Mouse (Mus musculus) forebrain, embryonic 15.5 days (tissue): ENCODE data around the gene Ptprr. TPM values are rescaled to one million over a fixed set of nuclear protein-coding genes. Genes with fewer than 3 reads are reported as not detected.

Experiments used
- ATAC-seq: fragments of 200-750 bp; cut with Nextera tagmentation; replicated peaks from 2 replicates; pipeline ENCODE4 v1.8.0; 2017; ENCODE audit warnings: mild to moderate bottlenecking, moderate TSS enrichment, moderate library complexity
- H3K27ac ChIP-seq: fragments of 300-500 bp; sonication (generic); replicated peaks from 2 replicates; pipeline ENCODE4 v1.5.1; 2015; ENCODE audit warnings: mild to moderate bottlenecking, inconsistent platforms
- H3K27me3 ChIP-seq: fragments of 300-500 bp; sonication (generic); 2 replicates; pipeline ENCODE4 v1.6.1; 2015; ENCODE audit warnings: inconsistent platforms
- H3K36me3 ChIP-seq: fragments of 300-500 bp; sonication (generic); 2 replicates; pipeline ENCODE4 v1.6.1; 2015; ENCODE audit warnings: mild to moderate bottlenecking, inconsistent platforms
- H3K4me1 ChIP-seq: fragments of 300-500 bp; sonication (generic); 2 replicates; pipeline ENCODE4 v1.6.1; 2015; ENCODE audit warnings: inconsistent platforms
- H3K4me2 ChIP-seq: fragments of 300-500 bp; sonication (generic); replicated peaks from 2 replicates; pipeline ENCODE4 v1.6.1; 2015; ENCODE audit warnings: mild to moderate bottlenecking, inconsistent platforms
- H3K4me3 ChIP-seq: fragments of 300-500 bp; sonication (generic); 2 replicates; pipeline ENCODE4 v1.5.1; 2015; ENCODE audit warnings: mild to moderate bottlenecking, inconsistent platforms
- H3K9ac ChIP-seq: fragments of 300-500 bp; sonication (generic); replicated peaks from 2 replicates; pipeline ENCODE4 v1.6.1; 2015; ENCODE audit warnings: mild to moderate bottlenecking, inconsistent platforms
- H3K9me3 ChIP-seq: fragments of 300-500 bp; sonication (generic); 2 replicates; pipeline ENCODE4 v1.6.1; 2016; ENCODE audit warnings: inconsistent platforms
- WGBS: fragments of 180-500 bp; shearing (Covaris S2); methylation state at CpG from one replicate; pipeline ENCODE4 v1.1.7; 2015; ENCODE audit warnings: mixed read lengths; 5-methylcytosine and 5-hydroxymethylcytosine counted together
- polyA plus RNA-seq: library from polyadenylated mRNA; unstranded; fragments of >200 nt; fragmentation: Nextera tagmentation; extraction: Ambion mirVana; gene quantifications from 2 replicates; pipeline ENCODE4 v1.2.1, GENCODE M21; 2015

The Ptprr gene
- polyA plus RNA-seq, 1 experiment from 2014 or later = 9.2 TPM

- Histone ChIP-seq H3K9ac (no peak overlapping the region), H3K27me3 (no peaks in the 10 kb centered on the region), H3K27ac (no peak overlapping the region), H3K4me3 (no peak overlapping the region), H3K9me3 (no peaks in the 10 kb centered on the region), H3K4me2 (no peak overlapping the region), H3K4me1 (no peaks in the 10 kb centered on the region), H3K36me3 (no peaks in the 10 kb centered on the region)
- WGBS = 82% methylated on average over 5 of the region's 5 CpGs
- no peak for ATAC-seq
Observed at GRCm38 (mm10) chr10:116078636-116079035, 60.6 kb downstream of the Ptprr start.

GRCm38 (mm10) chr10:116079396-116079795 lies 61.4 kb downstream of the Ptprr start:
- ATAC-seq = no peak
- H3K9ac ChIP-seq = no peak overlapping the region

GRCm38 (mm10) chr10:116080841-116081240 lies 62.8 kb downstream of the Ptprr start:
- H3K36me3 ChIP-seq = no peaks in the 10 kb centered on the region

More at GRCm38 (mm10) chr10:116079396-116079795, 61.4 kb downstream of the Ptprr start:
- Histone ChIP-seq H3K4me2 (no peak overlapping the region), H3K4me3 (no peak overlapping the region), H3K27ac (no peak overlapping the region), H3K36me3 (no peaks in the 10 kb centered on the region), H3K9me3 (no peaks in the 10 kb centered on the region), H3K4me1 (no peaks in the 10 kb centered on the region), H3K27me3 (no peaks in the 10 kb centered on the region)
- 39% methylated on average over 7 of the region's 7 CpGs for WGBS

GRCm38 (mm10) chr10:116083965-116084364 lies 66.0 kb downstream of the Ptprr start:
- 27% methylated on average over 3 of the region's 3 CpGs for WGBS
- Histone ChIP-seq H3K27me3 (no peaks in the 10 kb centered on the region), H3K4me2 (no peak overlapping the region), H3K4me3 (no peak overlapping the region), H3K4me1 (no peaks in the 10 kb centered on the region), H3K36me3 (no peaks in the 10 kb centered on the region), H3K27ac (no peak overlapping the region), H3K9me3 (no peaks in the 10 kb centered on the region), H3K9ac (no peak overlapping the region)
- ATAC-seq = 0 out of 2 replicates have a peak, but pooled peaks have one; percentile 35

More at GRCm38 (mm10) chr10:116080841-116081240, 62.8 kb downstream of the Ptprr start:
- no peaks in the 10 kb centered on the region for H3K27me3 ChIP-seq
- no peaks in the 10 kb centered on the region for H3K9me3 ChIP-seq
- H3K4me2 ChIP-seq = no peak overlapping the region
- no peak for ATAC-seq
- H3K4me1 ChIP-seq = no peaks in the 10 kb centered on the region
- H3K4me3 ChIP-seq = no peak overlapping the region
- no peak overlapping the region for H3K27ac ChIP-seq
- H3K9ac ChIP-seq = no peak overlapping the region
- 95% methylated on average over 6 of the region's 6 CpGs for WGBS

GRCm38 (mm10) chr10:116096466-116096865 lies 78.5 kb downstream of the Ptprr start:
- no peaks in the 10 kb centered on the region for H3K27me3 ChIP-seq
- no peaks in the 10 kb centered on the region for H3K9me3 ChIP-seq
- no peak overlapping the region for H3K9ac ChIP-seq
- WGBS = 77% methylated on average over 13 of the region's 13 CpGs
- ATAC-seq = no peak
- no peak overlapping the region for H3K27ac ChIP-seq
- no peaks in the 10 kb centered on the region for H3K36me3 ChIP-seq
- H3K4me1 ChIP-seq = no peaks in the 10 kb centered on the region
- H3K4me3 ChIP-seq = no peak overlapping the region
- no peak overlapping the region for H3K4me2 ChIP-seq

GRCm38 (mm10) chr10:116098470-116098869 lies 80.5 kb downstream of the Ptprr start:
- H3K9ac ChIP-seq = no peak overlapping the region
- H3K27me3 ChIP-seq = no peaks in the 10 kb centered on the region
- no peaks in the 10 kb centered on the region for H3K36me3 ChIP-seq
- no peak overlapping the region for H3K4me3 ChIP-seq
- H3K4me2 ChIP-seq = no peak overlapping the region
- no peak for ATAC-seq
- no peak overlapping the region for H3K27ac ChIP-seq
- WGBS = 91% methylated on average over 7 of the region's 7 CpGs
- H3K4me1 ChIP-seq = no peaks in the 10 kb centered on the region
- H3K9me3 ChIP-seq = no peaks in the 10 kb centered on the region

- no peaks in the 10 kb centered on the region; the same call in 1 of the 2 replicates for H3K4me1 ChIP-seq
- H3K27me3 ChIP-seq = no peaks in the 10 kb centered on the region
- H3K4me2 ChIP-seq = no peak overlapping the region
- ATAC-seq = peak; percentile 80
- peak overlapping the region; percentile 44 for H3K27ac ChIP-seq
- no peak overlapping the region for H3K9ac ChIP-seq
- no peaks in the 10 kb centered on the region for H3K36me3 ChIP-seq
- no peak overlapping the region for H3K4me3 ChIP-seq
- no peaks in the 10 kb centered on the region for H3K9me3 ChIP-seq
- 56% methylated on average over 4 of the region's 4 CpGs for WGBS
Observed at GRCm38 (mm10) chr10:116108176-116108575, 90.2 kb downstream of the Ptprr start.

- Histone ChIP-seq H3K27me3 (no peaks in the 10 kb centered on the region), H3K27ac (no peak overlapping the region), H3K36me3 (no peaks in the 10 kb centered on the region), H3K4me3 (no peak overlapping the region), H3K4me2 (no peak overlapping the region), H3K9me3 (no peaks in the 10 kb centered on the region), H3K9ac (no peak overlapping the region), H3K4me1 (no peaks in the 10 kb centered on the region; the same call in 1 of the 2 replicates)
- no peak; the same call in 1 of the 2 replicates for ATAC-seq
- WGBS = 78% methylated on average over 1 of the region's 1 CpGs
Observed at GRCm38 (mm10) chr10:116108730-116109129, 90.7 kb downstream of the Ptprr start.

GRCm38 (mm10) chr10:116112868-116113267 lies 94.9 kb downstream of the Ptprr start:
- H3K27ac ChIP-seq = no peak overlapping the region
- no peak for ATAC-seq
- 95% methylated on average over 11 of the region's 11 CpGs for WGBS
- H3K4me2 ChIP-seq = no peak overlapping the region
- H3K9me3 ChIP-seq = no peaks in the 10 kb centered on the region
- no peaks in the 10 kb centered on the region for H3K36me3 ChIP-seq
- no peak overlapping the region for H3K9ac ChIP-seq
- no peaks in the 10 kb centered on the region; the same call in 1 of the 2 replicates for H3K4me1 ChIP-seq
- no peak overlapping the region for H3K4me3 ChIP-seq
- H3K27me3 ChIP-seq = no peaks in the 10 kb centered on the region

- H3K27ac ChIP-seq = no peak within 1 kb of the TSS
- H3K27me3 ChIP-seq = no peaks in the 10 kb centered on the region
- H3K9me3 ChIP-seq = no peaks in the 10 kb centered on the region
- H3K36me3 ChIP-seq = no peaks in the 10 kb centered on the region
- no peak within 1 kb of the TSS for H3K9ac ChIP-seq
- H3K4me3 ChIP-seq = no peak within 1 kb of the TSS
- 94% methylated on average over 39 of the region's 39 CpGs for WGBS
- H3K4me1 ChIP-seq = no peaks in the 10 kb centered on the region
- H3K4me2 ChIP-seq = no peak within 1 kb of the TSS
- no peak for ATAC-seq
Observed at GRCm38 (mm10) chr10:116113867-116114474, 96.0 kb downstream of the Ptprr start, which contains the start of gene 4933416C03Rik. TSS of gene 4933416C03Rik (minus strand) at chr10:116113917.

GRCm38 (mm10) chr10:116115881-116116677 lies 98.1 kb downstream of the Ptprr start:
- H3K4me2 ChIP-seq = no peak overlapping the region
- H3K9me3 ChIP-seq = no peaks in the 10 kb centered on the region
- no peak overlapping the region for H3K27ac ChIP-seq
- H3K27me3 ChIP-seq = no peaks in the 10 kb centered on the region
- H3K4me3 ChIP-seq = no peak overlapping the region
- no peaks in the 10 kb centered on the region for H3K36me3 ChIP-seq
- 78% methylated on average over 4 of the region's 4 CpGs for WGBS
- H3K4me1 ChIP-seq = no peaks in the 10 kb centered on the region
- H3K9ac ChIP-seq = no peak overlapping the region
- no peak for ATAC-seq

GRCm38 (mm10) chr10:116117060-116117459 lies 99.0 kb downstream of the Ptprr start:
- Histone ChIP-seq H3K27ac (no peak overlapping the region), H3K9ac (no peak overlapping the region), H3K4me1 (no peaks in the 10 kb centered on the region), H3K27me3 (no peaks in the 10 kb centered on the region), H3K9me3 (no peaks in the 10 kb centered on the region), H3K36me3 (no peaks in the 10 kb centered on the region), H3K4me3 (no peak overlapping the region), H3K4me2 (no peak overlapping the region)
- WGBS = 84% methylated on average over 8 of the region's 8 CpGs
- no peak for ATAC-seq
